Comparison of ENCODE assay signal across 18 mouse cellular contexts in the genomic region with DNA sequence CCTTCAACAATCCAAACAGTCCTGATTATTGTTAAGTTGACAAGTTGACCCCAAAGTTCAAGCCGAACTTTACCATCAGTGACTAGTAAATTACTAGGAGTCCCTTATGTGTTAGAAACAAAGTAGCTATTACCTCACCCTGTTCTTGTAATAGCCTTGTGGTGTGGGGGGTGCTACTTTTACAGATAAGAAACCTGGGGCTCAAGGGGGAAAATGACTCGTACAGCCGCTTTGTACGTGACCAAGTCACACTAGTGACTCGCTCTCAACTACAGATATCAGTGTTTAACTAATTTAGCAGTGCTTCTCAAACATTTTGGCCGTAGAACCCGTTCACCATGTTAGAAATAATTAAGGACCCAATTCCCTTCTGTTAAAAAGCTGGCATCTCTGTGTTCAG.
"Had no signal": no experiment of that assay in that cellular context is flagged by ENCODE, and none has a peak within 500 bp of the region (broad histone marks: within the 10 kb centered on the region; RNA-seq: fewer than 3 reads in every experiment).

No protein-coding gene starts in this region.

- DNase-seq: layer of hippocampus, postnatal 36 days; liver, postnatal 0 days; midbrain, embryonic 14.5 days; right cerebral cortex, adult 18-20 months; right cerebral cortex, postnatal 14 days; right cerebral cortex, postnatal 4 days; thymus, adult 2 months; thymus, postnatal 14 days; thymus, postnatal 4 days had no signal

- H3K4me2 ChIP-seq: limb, embryonic 12.5 days; limb, embryonic 15.5 days; liver, embryonic 11.5 days; lung, embryonic 14.5 days had no signal

- H3K4me3 ChIP-seq: left cerebral cortex, adult 2 months; limb, embryonic 12.5 days; limb, embryonic 15.5 days had no signal

- H3K36me3 ChIP-seq: limb, embryonic 12.5 days; limb, embryonic 15.5 days had no signal

- H3K9me3 ChIP-seq: limb, embryonic 12.5 days; limb, embryonic 15.5 days had no signal

- ATAC-seq: liver, postnatal 0 days had no signal

- H3K27me3 ChIP-seq: limb, embryonic 12.5 days; limb, embryonic 15.5 days had no signal

- H3K27ac ChIP-seq: kidney, postnatal 0 days; left cerebral cortex, adult 2 months; limb, embryonic 12.5 days; limb, embryonic 15.5 days; liver, embryonic 14.5 days; macrophage; stomach, postnatal 0 days had no signal

- H3K9ac ChIP-seq: limb, embryonic 12.5 days; limb, embryonic 15.5 days; liver, embryonic 14.5 days; liver, postnatal 0 days; lung, embryonic 14.5 days had no signal
